In genomic region chr4:132329835-132330354, GRCm38 (mm10) we compare ENCODE assay signal across 7 mouse cellular contexts. TPM values are rescaled to one million over a fixed set of nuclear protein-coding genes. Genes with fewer than 3 reads are reported as not detected.
DNase-seq lines count a peak whose midpoint lies in the region; ATAC-seq and TF ChIP-seq lines count a peak whose summit lies in the region.

No protein-coding gene starts in this region.

- no peak for TF ChIP-seq CTCF in thymus, adult 2 months (IDR thresholded peaks at IDR 0.05; ENCODE audit: borderline replicate concordance, control insufficient read depth, extremely low read depth, insufficient read depth, low read length, poor library complexity)

- H3K4me2 ChIP-seq in forebrain, embryonic 14.5 days (ENCODE audit: low read length), result peak overlapping the region; percentile 86
- H3K4me2 ChIP-seq in liver, embryonic 15.5 days, result peak overlapping the region; percentile 79

- ATAC-seq in forebrain, embryonic 14.5 days, result 0 out of 2 replicates have a peak, but pooled peaks have one; percentile 8
- ATAC-seq in liver, embryonic 15.5 days (ENCODE audit: insufficient read depth), result peak; percentile 10; the same call in 1 of the 2 replicates

- peaks cover 23% of the 10 kb centered on the region for H3K36me3 ChIP-seq in thymus, adult 2 months (ENCODE audit: control insufficient read depth, insufficient read depth, low read length)
- peaks cover 43% of the 10 kb centered on the region for H3K36me3 ChIP-seq in forebrain, embryonic 14.5 days (ENCODE audit: control insufficient read depth, insufficient read depth, low read length)
- peaks cover 53% of the 10 kb centered on the region for H3K36me3 ChIP-seq in liver, embryonic 15.5 days (replicated peaks)

- H3K9ac ChIP-seq in forebrain, embryonic 14.5 days (ENCODE audit: low read length), result peak overlapping the region; percentile 90
- H3K9ac ChIP-seq in liver, embryonic 15.5 days, result peak overlapping the region; percentile 66

- H3K4me3 ChIP-seq in thymus, adult 2 months (ENCODE audit: control insufficient read depth, insufficient read depth, low read length), result peak overlapping the region; percentile 69
- H3K4me3 ChIP-seq in forebrain, embryonic 14.5 days (ENCODE audit: low read depth, low read length), result peak overlapping the region; percentile 77
- H3K4me3 ChIP-seq in liver, embryonic 15.5 days (replicated peaks), result peak overlapping the region; percentile 64

- no peaks in the 10 kb centered on the region for H3K9me3 ChIP-seq in forebrain, embryonic 14.5 days (replicated peaks; ENCODE audit: control insufficient read depth, low read length)
- H3K9me3 ChIP-seq in liver, embryonic 15.5 days (replicated peaks), result no peaks in the 10 kb centered on the region

- H3K4me1 ChIP-seq in thymus, adult 2 months (replicated peaks; ENCODE audit: control insufficient read depth, insufficient read depth, low read length), result peaks cover 6% of the 10 kb centered on the region
- peaks cover 10% of the 10 kb centered on the region for H3K4me1 ChIP-seq in forebrain, embryonic 14.5 days (ENCODE audit: control insufficient read depth, insufficient read depth, low read length)
- peaks cover 33% of the 10 kb centered on the region for H3K4me1 ChIP-seq in liver, embryonic 15.5 days (replicated peaks)

- DNase-seq in thymus, adult 2 months, result no peak
- DNase-seq in thymus, postnatal 25 days, result no peak
- DNase-seq in forebrain, embryonic 14.5 days (ENCODE audit: low spot score), result no peak
- no peak for DNase-seq in frontal cortex, postnatal 25 days (ENCODE audit: low spot score in 2 of 2)
- DNase-seq in layer of hippocampus, adult 11-12 months (ENCODE audit: low spot score), result no peak
- no peak for DNase-seq in cerebellum, postnatal 10 days

- no peaks in the 10 kb centered on the region for H3K27me3 ChIP-seq in thymus, adult 2 months (ENCODE audit: control insufficient read depth, insufficient read depth, low read length)
- H3K27me3 ChIP-seq in forebrain, embryonic 14.5 days (replicated peaks; ENCODE audit: control insufficient read depth, insufficient read depth, low read length), result no peaks in the 10 kb centered on the region
- H3K27me3 ChIP-seq in liver, embryonic 15.5 days, result no peaks in the 10 kb centered on the region

- no peak for TF ChIP-seq POLR2A in thymus, adult 2 months (IDR thresholded peaks at IDR 0.05; ENCODE audit: control insufficient read depth, extremely low read depth, insufficient read depth, low read length, poor library complexity)

- H3K27ac ChIP-seq in thymus, adult 2 months (ENCODE audit: control insufficient read depth, insufficient read depth, low read length), result no peak overlapping the region
- H3K27ac ChIP-seq in forebrain, embryonic 14.5 days (ENCODE audit: low read depth, low read length), result no peak overlapping the region; the same call in 1 of the 2 replicates
- peak overlapping the region; percentile 82 for H3K27ac ChIP-seq in liver, embryonic 15.5 days (replicated peaks)

- WGBS in thymus, adult 2 months, result 19% methylated on average over 10 of the region's 10 CpGs
- WGBS in forebrain, embryonic 14.5 days, result 9% methylated on average over 10 of the region's 10 CpGs
- WGBS in liver, embryonic 15.5 days (ENCODE audit: insufficient replicate concordance), result 14% methylated on average over 10 of the region's 10 CpGs

RNA-seq across cellular contexts. Expression of gene Trnau1ap, which starts 0.6 kb away (rescaled TPM):
- polyA plus RNA-seq in thymus, adult 2 months (2012; rRNA removed), result 18.9 and 23.1 TPM in 2 replicates
- polyA plus RNA-seq in forebrain, embryonic 14.5 days (2014; fragmentation: Nextera tagmentation; extraction: Ambion mirVana), result 87.3 and 97.9 TPM in 2 replicates
- 28.7 and 34.2 TPM in 2 replicates for polyA plus RNA-seq in liver, embryonic 15.5 days (2015; fragmentation: Nextera tagmentation; extraction: Ambion mirVana)

RNA-seq across cellular contexts. Expression of gene Rcc1, which starts 23.5 kb away (rescaled TPM):
- 31.9 and 40.8 TPM in 2 replicates for polyA plus RNA-seq in thymus, adult 2 months (2012; rRNA removed)
- polyA plus RNA-seq in forebrain, embryonic 14.5 days (2014; fragmentation: Nextera tagmentation; extraction: Ambion mirVana), result 42.2 and 42.4 TPM in 2 replicates
- 48.0 and 54.5 TPM in 2 replicates for polyA plus RNA-seq in liver, embryonic 15.5 days (2015; fragmentation: Nextera tagmentation; extraction: Ambion mirVana)

RNA-seq across cellular contexts. Expression of gene Rab42, which starts 26.7 kb away (rescaled TPM):
- 6.2 and 6.8 TPM in 2 replicates for polyA plus RNA-seq in thymus, adult 2 months (2012; rRNA removed)
- 0.30 and 0.79 TPM in 2 replicates for polyA plus RNA-seq in forebrain, embryonic 14.5 days (2014; fragmentation: Nextera tagmentation; extraction: Ambion mirVana)
- 0.52 and 0.54 TPM in 2 replicates for polyA plus RNA-seq in liver, embryonic 15.5 days (2015; fragmentation: Nextera tagmentation; extraction: Ambion mirVana)

RNA-seq across cellular contexts. Expression of gene Taf12, which starts 55.7 kb away (rescaled TPM):
- polyA plus RNA-seq in thymus, adult 2 months (2012; rRNA removed), result 13.7 and 17.2 TPM in 2 replicates
- polyA plus RNA-seq in forebrain, embryonic 14.5 days (2014; fragmentation: Nextera tagmentation; extraction: Ambion mirVana), result 45.3 and 51.8 TPM in 2 replicates
- polyA plus RNA-seq in liver, embryonic 15.5 days (2015; fragmentation: Nextera tagmentation; extraction: Ambion mirVana), result 31.7 and 38.3 TPM in 2 replicates
